Mouse (Mus musculus) MEL (cell line): ENCODE results near the gene Pitpnc1. TPM values are rescaled to one million over a fixed set of nuclear protein-coding genes. Genes with fewer than 3 reads are reported as not detected.

Experiments
- DNase-seq: peaks from one replicate; pipeline ENCODE4 v3.0.0; 2011; ENCODE audit warnings: low read depth, low spot score
- H3K27ac ChIP-seq: 2 replicates; pipeline ENCODE4 v1.5.1; 2012; ENCODE audit warnings: low read depth, mild to moderate bottlenecking, control low read depth, low read length, moderate library complexity; ENCODE audit not compliant: control insufficient read depth
- H3K27me3 ChIP-seq, 2 experiments: fragments of 150-350 bp in 1 of 2; sonication (generic) in 1 of 2; 2 replicates each; pipeline ENCODE4 v1.6.1; 2012; ENCODE audit warnings: low read length in 2 of 2, mild to moderate bottlenecking in 2 of 2, improper control_type of control experiment in 1 of 2, moderate library complexity in 1 of 2; ENCODE audit not compliant: insufficient read depth in 2 of 2, control insufficient read depth in 1 of 2
- H3K36me3 ChIP-seq, 2 experiments: 2 replicates each; pipeline ENCODE4 v1.6.1; 2012 to 2014; ENCODE audit warnings: low read length in 2 of 2, improper control_type of control experiment in 1 of 2, inconsistent platforms in 1 of 2, mild to moderate bottlenecking in 1 of 2; ENCODE audit not compliant: insufficient read depth in 2 of 2, control insufficient read depth in 1 of 2
- H3K4me1 ChIP-seq, 2 experiments: fragments of 150-350 bp in 1 of 2; sonication (generic) in 1 of 2; 2 replicates each; pipeline ENCODE4 v1.6.1; 2012; ENCODE audit warnings: low read length in 2 of 2, improper control_type of control experiment in 1 of 2, mild to moderate bottlenecking in 1 of 2; ENCODE audit not compliant: insufficient read depth in 2 of 2, control insufficient read depth in 1 of 2
- H3K4me3 ChIP-seq, 2 experiments: fragments of 150-350 bp in 1 of 2; sonication (generic) in 1 of 2; 2 replicates each; pipeline ENCODE4 v1.5.1; 2012; ENCODE audit warnings: low read depth in 2 of 2, low read length in 2 of 2, mild to moderate bottlenecking in 2 of 2, moderate library complexity in 2 of 2, control low read depth in 1 of 2, improper control_type of control experiment in 1 of 2; ENCODE audit not compliant: control insufficient read depth in 1 of 2, insufficient read depth in 1 of 2
- H3K79me2 ChIP-seq: 2 replicates; pipeline ENCODE4 v1.6.1; 2012; ENCODE audit warnings: mild to moderate bottlenecking, low read length, moderate library complexity; ENCODE audit not compliant: control insufficient read depth, poor library complexity, insufficient read depth
- H3K9ac ChIP-seq: 2 replicates; pipeline ENCODE4 v1.6.1; 2012; ENCODE audit warnings: low read depth, mild to moderate bottlenecking, control low read depth, low read length, moderate library complexity; ENCODE audit not compliant: control insufficient read depth, poor library complexity, severe bottlenecking
- H3K9me3 ChIP-seq: fragments of 150-350 bp; sonication (generic); replicated peaks from 2 replicates; pipeline ENCODE4 v1.6.1; 2012; ENCODE audit warnings: mild to moderate bottlenecking, low read length, improper control_type of control experiment, moderate library complexity; ENCODE audit not compliant: insufficient read depth
- CTCF ChIP-seq, 3 experiments: IDR thresholded peaks in 2 of 3; conservative IDR thresholded peaks in 1 of 3; 2 replicates each; pipeline ENCODE4 v1.5.1; 2011 to 2012; ENCODE audit warnings: low read length in 3 of 3, low read depth in 2 of 3, mild to moderate bottlenecking in 2 of 3, improper control_type of control experiment in 1 of 3, inconsistent platforms in 1 of 3, mixed read lengths in 1 of 3, moderate library complexity in 1 of 3; ENCODE audit not compliant: control insufficient read depth in 1 of 3, insufficient read depth in 1 of 3, poor library complexity in 1 of 3, severe bottlenecking in 1 of 3
- EP300 ChIP-seq, 2 experiments: IDR thresholded peaks; 2 replicates each; pipeline ENCODE4 v1.6.1; 2011; ENCODE audit warnings: improper control_type of control experiment in 2 of 2, low read length in 2 of 2, low read depth in 1 of 2, mild to moderate bottlenecking in 1 of 2
- ETS1 ChIP-seq: IDR thresholded peaks from 2 replicates; pipeline ENCODE4 v1.6.1; 2012; ENCODE audit warnings: low read depth, mild to moderate bottlenecking, inconsistent platforms, low read length, improper control_type of control experiment, moderate library complexity
- GABPA ChIP-seq: IDR thresholded peaks from 2 replicates; pipeline ENCODE4 v1.6.1; 2012; ENCODE audit warnings: low read depth, mild to moderate bottlenecking, inconsistent platforms, low read length, improper control_type of control experiment, moderate library complexity
- GATA1 ChIP-seq: IDR thresholded peaks from 2 replicates; pipeline ENCODE4 v1.6.1; 2011; ENCODE audit warnings: low read depth, low read length, improper control_type of control experiment
- HCFC1 ChIP-seq: IDR thresholded peaks from 2 replicates; pipeline ENCODE4 v1.6.1; 2012; ENCODE audit warnings: low read depth, mild to moderate bottlenecking, inconsistent platforms, low read length, improper control_type of control experiment, moderate library complexity
- JUND ChIP-seq: IDR thresholded peaks from 2 replicates; pipeline ENCODE4 v1.6.1; 2011; ENCODE audit warnings: low read depth, mild to moderate bottlenecking, improper control_type of control experiment, low read length
- KAT2A ChIP-seq: conservative IDR thresholded peaks from 2 replicates; pipeline ENCODE4 v1.6.1; 2012; ENCODE audit warnings: low read depth, low read length, improper control_type of control experiment, inconsistent platforms
- MXI1 ChIP-seq: IDR thresholded peaks from 2 replicates; pipeline ENCODE4 v1.6.1; 2011; ENCODE audit warnings: mild to moderate bottlenecking, low read depth, low read length, improper control_type of control experiment
- MYB ChIP-seq: IDR thresholded peaks from 2 replicates; pipeline ENCODE4 v1.6.1; 2011; ENCODE audit warnings: mild to moderate bottlenecking, low read depth, low read length, improper control_type of control experiment
- MYC ChIP-seq: IDR thresholded peaks from 2 replicates; pipeline ENCODE4 v1.6.1; 2011; ENCODE audit warnings: low read depth, mild to moderate bottlenecking, low read length, improper control_type of control experiment, moderate library complexity
- NELFE ChIP-seq: IDR thresholded peaks from 2 replicates; pipeline ENCODE4 v1.6.1; 2011; ENCODE audit warnings: low read depth, low read length, improper control_type of control experiment
- NRF1 ChIP-seq: IDR thresholded peaks from 2 replicates; pipeline ENCODE4 v1.6.1; 2014; ENCODE audit warnings: low read depth, mild to moderate bottlenecking, inconsistent platforms, low read length, improper control_type of control experiment, moderate library complexity; ENCODE audit not compliant: poor library complexity, insufficient read depth, severe bottlenecking
- RAD21 ChIP-seq: IDR thresholded peaks from 2 replicates; pipeline ENCODE4 v1.6.1; 2011; ENCODE audit warnings: mild to moderate bottlenecking, low read depth, low read length, improper control_type of control experiment
- RCOR1 ChIP-seq: IDR thresholded peaks from 2 replicates; pipeline ENCODE4 v1.6.1; 2012; ENCODE audit warnings: low read depth, mild to moderate bottlenecking, inconsistent platforms, low read length, improper control_type of control experiment
- SIN3A ChIP-seq: IDR thresholded peaks from 2 replicates; pipeline ENCODE4 v1.6.1; 2012; ENCODE audit warnings: low read length, improper control_type of control experiment, inconsistent platforms
- SMC3 ChIP-seq: IDR thresholded peaks from 2 replicates; pipeline ENCODE4 v1.6.1; 2011; ENCODE audit warnings: low read depth, low read length, improper control_type of control experiment
- TAL1 ChIP-seq: IDR thresholded peaks from 2 replicates; pipeline ENCODE4 v1.6.1; 2012; ENCODE audit warnings: mild to moderate bottlenecking, inconsistent platforms, low read length, moderate library complexity, mixed read lengths
- TBP ChIP-seq: IDR thresholded peaks from 2 replicates; pipeline ENCODE4 v1.8.0; 2011; ENCODE audit warnings: low read depth, low read length, improper control_type of control experiment
- TCF12 ChIP-seq: IDR thresholded peaks from 2 replicates; pipeline ENCODE4 v1.6.1; 2014; ENCODE audit warnings: low read depth, mild to moderate bottlenecking, inconsistent platforms, low read length, improper control_type of control experiment, moderate library complexity
- ZC3H11A ChIP-seq: IDR thresholded peaks from 2 replicates; pipeline ENCODE4 v1.6.1; 2012; ENCODE audit warnings: low read depth, mild to moderate bottlenecking, inconsistent platforms, low read length, improper control_type of control experiment
- ZKSCAN1 ChIP-seq: IDR thresholded peaks from 2 replicates; pipeline ENCODE4 v1.6.1; 2012; ENCODE audit warnings: low read depth, mild to moderate bottlenecking, inconsistent platforms, low read length, improper control_type of control experiment, moderate library complexity
- polyA plus RNA-seq, 2 experiments: library from polyadenylated mRNA; stranded (reverse) in 1 of 2; unstranded in 1 of 2; fragments of >175 nt in 1 of 2; fragments of >200 nt in 1 of 2; gene quantifications; 2 replicates each; pipeline versions ENCODE4 v1.2.1 to v1.2.4; 2012; ENCODE audit warnings: low replicate concordance in 2 of 2, low read depth in 1 of 2; ENCODE audit not compliant: insufficient read length in 2 of 2, insufficient read depth in 1 of 2, missing spikeins in 1 of 2
- total RNA-seq: library from RNA; depleted of rRNA; stranded (reverse); fragments of 300-350 nt; gene quantifications from 2 replicates; pipeline ENCODE4 v1.2.3, GENCODE M21; 2012

The Pitpnc1 gene
- total and polyA plus RNA-seq, 3 experiments = 19.3 to 25.3 TPM; not detected in 1

DNA sequence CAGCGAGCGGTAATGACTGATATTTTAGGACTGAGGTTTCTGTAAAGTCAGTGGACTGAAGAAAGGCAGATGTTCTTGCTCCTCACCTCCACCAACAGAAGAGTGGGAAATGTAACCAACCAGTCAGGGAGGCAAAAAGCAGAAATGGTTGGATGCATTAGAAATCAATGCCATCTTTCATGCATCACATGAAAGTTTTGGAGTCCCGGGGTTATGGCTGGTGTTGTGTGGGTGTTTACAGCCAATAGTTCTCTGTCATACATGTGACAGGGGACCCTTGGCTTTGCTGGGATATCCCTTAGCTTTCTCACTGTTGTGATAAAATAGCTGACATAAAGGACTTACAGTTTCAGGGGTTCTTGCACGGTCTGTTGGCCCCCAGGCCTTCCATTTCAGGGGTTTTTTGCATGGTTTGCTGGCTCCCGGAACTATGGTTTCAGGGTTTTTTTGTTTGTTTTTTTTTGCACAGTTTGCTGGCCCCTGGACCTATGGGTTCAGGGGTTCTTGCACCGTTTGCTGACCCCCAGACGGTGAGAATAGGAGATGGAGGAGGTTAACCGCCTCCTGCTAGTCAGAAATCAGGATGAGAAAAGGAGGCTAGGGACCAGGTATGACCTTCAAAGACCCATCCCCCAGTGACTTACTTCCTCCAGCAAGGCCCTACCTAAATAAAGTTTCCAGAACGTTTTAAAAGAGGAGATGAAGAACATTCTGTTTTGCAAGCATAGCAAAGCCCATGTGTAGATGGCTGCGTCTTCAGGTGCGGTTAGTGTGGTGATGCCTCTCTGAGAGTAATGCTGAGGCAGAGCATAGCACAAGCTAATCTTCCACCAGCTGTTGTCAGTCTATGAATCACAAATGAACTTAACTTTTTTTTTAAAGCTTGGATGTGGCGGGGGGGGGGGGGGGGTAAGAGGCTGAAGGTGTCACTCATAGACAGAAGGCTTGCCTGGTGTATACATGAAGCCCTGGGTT, 27.1 kb downstream of the Pitpnc1 start:
- Histone ChIP-seq H3K27ac (no peak overlapping the region), H3K4me1 (peaks cover 28 to 30% of the 10 kb centered on the region in 2 experiments), H3K36me3 (peaks cover 0 to 32% of the 10 kb centered on the region in 2 experiments; a peak in 3 of 4 replicates), H3K79me2 (peaks cover 56% of the 10 kb centered on the region), H3K27me3 (no peaks in the 10 kb centered on the region), H3K9ac (no peak overlapping the region), H3K4me3 (no peak overlapping the region), H3K9me3 (no peaks in the 10 kb centered on the region)
- no peak for DNase-seq
- TF ChIP-seq EP300 (IDR thresholded peaks at IDR 0.05; ENCODE audit: low read depth in 1 of 2, low read length in 2 of 2) (no peak), NRF1 (no peak), MYC (no peak), TCF12 (no peak), GABPA (no peak), ZKSCAN1 (no peak), HCFC1 (no peak), MXI1 (no peak), TAL1 (no peak), TBP (no peak), NELFE (no peak)

GRCm38 (mm10) chr11:107441050-107441449, 29.4 kb downstream of the Pitpnc1 start:
- no peak for TF ChIP-seq SIN3A
- TF ChIP-seq GATA1 = no peak
- no peak for TF ChIP-seq RAD21
- no peak for TF ChIP-seq EP300 (IDR thresholded peaks at IDR 0.05; ENCODE audit: low read depth in 1 of 2, low read length in 2 of 2)
- no peak for TF ChIP-seq RCOR1
- TF ChIP-seq ZKSCAN1 = no peak
- TF ChIP-seq ETS1 = no peak
- TF ChIP-seq TBP = no peak
- TF ChIP-seq MYB = no peak
- TF ChIP-seq TCF12 = no peak
- TF ChIP-seq KAT2A = no peak
- TF ChIP-seq CTCF (IDR thresholded peaks at IDR 0.05 in 2 of 3, conservative IDR thresholded peaks at IDR 0.05 in 1 of 3; ENCODE audit: control insufficient read depth in 1 of 3, insufficient read depth in 1 of 3, low read depth in 2 of 3, low read length in 3 of 3, poor library complexity in 1 of 3, severe bottlenecking in 1 of 3) = no peak
- no peak for TF ChIP-seq JUND
- no peak for TF ChIP-seq NRF1
- TF ChIP-seq SMC3 = no peak
- TF ChIP-seq ZC3H11A = no peak
- TF ChIP-seq, all 39 proteins: peak for 0
- DNase-seq = no peak
- no peaks in the 10 kb centered on the region for H3K9me3 ChIP-seq
- H3K4me1 ChIP-seq = peaks cover 13 to 14% of the 10 kb centered on the region in 2 experiments
- no peak overlapping the region for H3K9ac ChIP-seq
- H3K4me3 ChIP-seq = no peak overlapping the region
- no peak overlapping the region for H3K27ac ChIP-seq
- peaks cover 0 to 16% of the 10 kb centered on the region in 2 experiments; a peak in 3 of 4 replicates for H3K36me3 ChIP-seq
- peaks cover 49% of the 10 kb centered on the region for H3K79me2 ChIP-seq
- no peaks in the 10 kb centered on the region for H3K27me3 ChIP-seq
